30 mouse cellular contexts compared by ENCODE assay signal in the genomic region with DNA sequence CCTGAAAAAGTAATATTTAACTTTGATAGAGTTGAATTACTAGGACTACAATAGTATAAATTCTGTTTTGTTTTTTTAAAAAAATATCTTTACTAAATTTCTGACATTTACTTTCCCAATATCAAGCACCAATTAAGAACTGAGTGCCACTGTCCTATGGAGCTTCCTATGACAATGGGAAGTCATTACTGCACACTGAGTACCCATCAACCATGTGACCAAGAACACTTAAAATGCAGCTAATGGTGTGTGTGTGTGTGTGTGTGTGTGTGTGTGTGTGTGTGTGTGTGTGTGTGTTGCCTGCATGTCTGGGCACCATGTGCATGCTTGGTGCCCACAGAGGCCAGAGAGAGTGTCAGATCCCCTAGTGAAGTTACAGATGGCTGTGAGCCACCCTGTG. TPM values are rescaled to one million over a fixed set of nuclear protein-coding genes. Genes with fewer than 3 reads are reported as not detected.
DNase-seq lines count a peak whose midpoint lies in the region; ATAC-seq and TF ChIP-seq lines count a peak whose summit lies in the region.
"Had no signal": no experiment of that assay in that cellular context is flagged by ENCODE, and none has a peak within 500 bp of the region (broad histone marks: within the 10 kb centered on the region; RNA-seq: fewer than 3 reads in every experiment).

No protein-coding gene starts in this region.

- no peak for DNase-seq in forebrain, embryonic 11.5 days (ENCODE audit: low spot score)
- no peak for DNase-seq in hindbrain, embryonic 10.5 days (ENCODE audit: low spot score)
- DNase-seq in lung, postnatal 0 days (ENCODE audit: low spot score), result no peak
- DNase-seq: adrenal gland, postnatal 14 days; cerebellum, adult 11-12 months; cerebellum, postnatal 14 days; forebrain, postnatal 0 days; gastrocnemius, postnatal 14 days; heart, adult 11 months; heart, postnatal 36 days; kidney, adult 9 months; kidney, postnatal 10 days; layer of hippocampus, adult 9-11 months; lung, adult 18-20 months; lung, postnatal 10 days; spleen, adult 18-20 months; thymus, postnatal 14 days had no signal

- TF ChIP-seq CTCF in lung, postnatal 0 days (IDR thresholded peaks at IDR 0.05), result no peak

- H3K27me3 ChIP-seq in forebrain, embryonic 13.5 days, result no peaks in the 10 kb centered on the region
- no peaks in the 10 kb centered on the region for H3K27me3 ChIP-seq in forebrain, embryonic 11.5 days (ENCODE audit: control insufficient read depth, insufficient read depth, low read length)
- H3K27me3 ChIP-seq in hindbrain, embryonic 13.5 days, result no peaks in the 10 kb centered on the region
- no peaks in the 10 kb centered on the region for H3K27me3 ChIP-seq in hindbrain, embryonic 10.5 days (ENCODE audit: insufficient read depth, poor library complexity, severe bottlenecking)
- no peaks in the 10 kb centered on the region for H3K27me3 ChIP-seq in megakaryocyte, embryonic 14.5 days (replicated peaks)
- H3K27me3 ChIP-seq in lung, postnatal 0 days (replicated peaks; ENCODE audit: insufficient read depth, low read length), result no peaks in the 10 kb centered on the region
- H3K27me3 ChIP-seq: neural tube, embryonic 12.5 days; Patski had no signal

- no peak overlapping the region for H3K9ac ChIP-seq in forebrain, embryonic 13.5 days
- no peak overlapping the region for H3K9ac ChIP-seq in forebrain, embryonic 11.5 days (ENCODE audit: low read length)
- no peak overlapping the region for H3K9ac ChIP-seq in hindbrain, embryonic 13.5 days
- H3K9ac ChIP-seq in lung, postnatal 0 days (replicated peaks; ENCODE audit: low read depth), result no peak overlapping the region
- H3K9ac ChIP-seq: forebrain, postnatal 0 days; neural tube, embryonic 12.5 days had no signal

- ATAC-seq in forebrain, embryonic 13.5 days, result 0 out of 2 replicates have a peak, but pooled peaks have one; percentile 45
- ATAC-seq in forebrain, embryonic 11.5 days (replicated peaks; ENCODE audit: low FRiP score), result no peak
- peak; percentile 47; the same call in 1 of the 2 replicates for ATAC-seq in hindbrain, embryonic 13.5 days (ENCODE audit: low FRiP score)
- ATAC-seq in megakaryocyte, adult 5-6 weeks (ENCODE audit: poor library complexity, severe bottlenecking), result no peak
- ATAC-seq in inflammation-experienced regulatory T-cells, adult 6 months, result peak; percentile 31
- ATAC-seq in lung, postnatal 0 days, result no peak
- ATAC-seq: forebrain, postnatal 0 days; intestine, postnatal 0 days; midbrain, embryonic 16.5 days; Patski had no signal

- no peak overlapping the region for H3K4me2 ChIP-seq in forebrain, embryonic 13.5 days
- no peak overlapping the region for H3K4me2 ChIP-seq in forebrain, embryonic 11.5 days (ENCODE audit: low read depth, low read length, severe bottlenecking)
- H3K4me2 ChIP-seq in hindbrain, embryonic 13.5 days, result no peak overlapping the region
- H3K4me2 ChIP-seq in lung, postnatal 0 days (replicated peaks; ENCODE audit: low read depth, low read length), result no peak overlapping the region
- H3K4me2 ChIP-seq: heart, embryonic 11.5 days; liver, embryonic 11.5 days; midbrain, embryonic 11.5 days; neural tube, embryonic 12.5 days had no signal

- TF ChIP-seq EP300 in lung, postnatal 0 days (IDR thresholded peaks at IDR 0.05), result no peak

- no peaks in the 10 kb centered on the region for H3K9me3 ChIP-seq in forebrain, embryonic 13.5 days (replicated peaks)
- H3K9me3 ChIP-seq in forebrain, embryonic 11.5 days (ENCODE audit: control insufficient read depth, low read length), result no peaks in the 10 kb centered on the region
- H3K9me3 ChIP-seq in hindbrain, embryonic 13.5 days, result no peaks in the 10 kb centered on the region
- 0 out of 2 replicates have a peak, but pooled peaks cover 2% of the 10 kb centered on the region for H3K9me3 ChIP-seq in hindbrain, embryonic 10.5 days
- no peaks in the 10 kb centered on the region for H3K9me3 ChIP-seq in megakaryocyte, embryonic 14.5 days
- H3K9me3 ChIP-seq in lung, postnatal 0 days (ENCODE audit: low read length), result no peaks in the 10 kb centered on the region
- H3K9me3 ChIP-seq: neural tube, embryonic 12.5 days had no signal

- peaks cover 8% of the 10 kb centered on the region; the same call in 1 of the 2 replicates for H3K36me3 ChIP-seq in forebrain, embryonic 13.5 days (ENCODE audit: poor library complexity, severe bottlenecking)
- H3K36me3 ChIP-seq in forebrain, embryonic 11.5 days (ENCODE audit: control insufficient read depth, insufficient read depth, low read length), result no peaks in the 10 kb centered on the region
- no peaks in the 10 kb centered on the region for H3K36me3 ChIP-seq in hindbrain, embryonic 13.5 days
- H3K36me3 ChIP-seq in hindbrain, embryonic 10.5 days, result peaks cover 24% of the 10 kb centered on the region
- peaks cover 19% of the 10 kb centered on the region for H3K36me3 ChIP-seq in megakaryocyte, embryonic 14.5 days (replicated peaks; ENCODE audit: low read length)
- no peaks in the 10 kb centered on the region for H3K36me3 ChIP-seq in lung, postnatal 0 days (ENCODE audit: insufficient read depth, low read length)

- H3K4me3 ChIP-seq in forebrain, embryonic 13.5 days, result no peak overlapping the region
- no peak overlapping the region for H3K4me3 ChIP-seq in forebrain, embryonic 11.5 days (ENCODE audit: low read depth, low read length)
- no peak overlapping the region for H3K4me3 ChIP-seq in hindbrain, embryonic 13.5 days
- no peak overlapping the region for H3K4me3 ChIP-seq in hindbrain, embryonic 10.5 days
- peak overlapping the region; percentile 59 for H3K4me3 ChIP-seq in megakaryocyte, embryonic 14.5 days (replicated peaks)
- H3K4me3 ChIP-seq in lung, postnatal 0 days (ENCODE audit: low read depth, low read length), result no peak overlapping the region
- H3K4me3 ChIP-seq: erythroblast, embryonic 14.5 days; neural tube, embryonic 12.5 days had no signal

- H3K27ac ChIP-seq in forebrain, embryonic 13.5 days, result no peak overlapping the region
- no peak overlapping the region for H3K27ac ChIP-seq in forebrain, embryonic 11.5 days (ENCODE audit: low read depth, low read length)
- H3K27ac ChIP-seq in hindbrain, embryonic 13.5 days, result no peak overlapping the region
- H3K27ac ChIP-seq in hindbrain, embryonic 10.5 days, result no peak overlapping the region
- no peak overlapping the region for H3K27ac ChIP-seq in lung, postnatal 0 days (ENCODE audit: low read length)
- H3K27ac ChIP-seq: neural tube, embryonic 12.5 days had no signal

- H3K4me1 ChIP-seq in forebrain, embryonic 13.5 days, result peaks cover 22% of the 10 kb centered on the region
- H3K4me1 ChIP-seq in forebrain, embryonic 11.5 days (replicated peaks; ENCODE audit: control insufficient read depth, insufficient read depth, low read length), result no peaks in the 10 kb centered on the region
- peaks cover 15% of the 10 kb centered on the region for H3K4me1 ChIP-seq in hindbrain, embryonic 13.5 days (replicated peaks)
- H3K4me1 ChIP-seq in hindbrain, embryonic 10.5 days (replicated peaks), result peaks cover 10% of the 10 kb centered on the region
- H3K4me1 ChIP-seq in megakaryocyte, embryonic 14.5 days, result peaks cover 49% of the 10 kb centered on the region
- no peaks in the 10 kb centered on the region for H3K4me1 ChIP-seq in lung, postnatal 0 days (ENCODE audit: insufficient read depth, low read depth, low read length)

RNA-seq across cellular contexts. Expression of a gene that starts 23.2 kb away (rescaled TPM):
- polyA plus RNA-seq in forebrain, embryonic 13.5 days (2015; fragmentation: Nextera tagmentation; extraction: Ambion mirVana), result 22.5 and 26.6 TPM in 2 replicates
- polyA plus RNA-seq in forebrain, embryonic 11.5 days (2014; fragmentation: Nextera tagmentation; extraction: Ambion mirVana), result 32.5 and 32.9 TPM in 2 replicates
- 20.6 and 22.3 TPM in 2 replicates for polyA plus RNA-seq in hindbrain, embryonic 13.5 days (2015; fragmentation: Nextera tagmentation; extraction: Ambion mirVana)
- polyA plus RNA-seq in hindbrain, embryonic 10.5 days (2016; fragmentation: Nextera tagmentation; extraction: Ambion mirVana), result 24.7 and 25.3 TPM in 2 replicates
- 4.0 and 5.0 TPM in 2 replicates for polyA plus RNA-seq in megakaryocyte, embryonic 14.5 days (2012; ENCODE audit: insufficient read depth, low replicate concordance)
- total RNA-seq in megakaryocyte, adult 5-6 weeks (2015), result 15.0 and 15.5 TPM in 2 replicates
- total RNA-seq in megakaryocyte, adult 5-6 weeks (2017), result 18.3 and 25.7 TPM in 2 replicates
- polyA plus RNA-seq in inflammation-experienced regulatory T-cells, adult 6 months (2017; shearing (Covaris generic)), result 10 to 100 TPM in 2 of 3 experiments, 1 to 10 TPM in 1; 3.5 to 14.2 (median 10.1) TPM
- 17.0 and 18.7 TPM in 2 replicates for polyA plus RNA-seq in lung, postnatal 0 days (2015; fragmentation: Nextera tagmentation; extraction: Ambion mirVana)

Comparison
In these comparisons a context has a peak if more than half of its experiments do, and no peak if none do; other contexts are left out.
1. ATAC-seq: peak in forebrain, embryonic 13.5 days (single experiment), hindbrain, embryonic 13.5 days (single experiment) and inflammation-experienced regulatory T-cells, adult 6 months (single experiment); none in forebrain, embryonic 11.5 days (single experiment), megakaryocyte, adult 5-6 weeks (single experiment) and lung, postnatal 0 days (single experiment).